Mouse (Mus musculus) thymus, postnatal 4 days (tissue): Measurements from ENCODE around the gene Opn4.
A peak's percentile ranks its signal among the peaks of the same experiment; 100 is the strongest.

Experiments used
- DNase-seq: peaks from one replicate; pipeline ENCODE4 v3.0.0; 2021

Gene Opn4

GRCm38 (mm10) chr14:34590743-34591675, 8.9 kb downstream of the Opn4 start:
- DNase-seq, result no peak

DNA sequence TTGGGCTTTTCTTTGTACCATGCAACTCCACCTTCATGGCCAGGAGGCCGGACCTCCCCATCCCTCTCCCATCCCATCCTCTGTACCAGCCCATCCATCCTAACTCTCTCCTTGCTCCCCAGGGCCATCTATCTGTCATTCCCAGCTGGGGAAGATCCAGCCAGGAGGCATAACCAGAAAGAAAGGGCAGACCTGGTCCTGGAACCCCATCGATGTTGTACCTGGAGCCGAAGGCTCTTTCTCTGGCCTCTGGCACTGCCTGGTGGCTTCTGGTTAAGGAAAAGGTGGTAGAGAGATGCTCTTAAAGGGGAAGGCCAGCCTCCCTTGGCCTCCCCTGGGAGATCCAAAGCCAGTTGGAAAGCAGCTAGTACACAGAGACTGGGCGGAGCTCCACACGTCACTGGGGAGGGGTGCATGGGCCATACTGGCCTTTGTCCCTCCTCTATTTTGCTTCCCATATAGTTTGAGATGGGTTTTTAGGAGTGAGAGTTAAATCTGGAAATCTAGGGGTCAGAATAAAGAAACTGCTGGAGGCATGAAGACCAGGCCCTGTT, 9.8 kb downstream of the Opn4 start:
- no peak for DNase-seq

- DNase-seq, result no peak
These were observed 10.7 kb downstream of the Opn4 start for GRCm38 (mm10) chr14:34589185-34589713.

DNA sequence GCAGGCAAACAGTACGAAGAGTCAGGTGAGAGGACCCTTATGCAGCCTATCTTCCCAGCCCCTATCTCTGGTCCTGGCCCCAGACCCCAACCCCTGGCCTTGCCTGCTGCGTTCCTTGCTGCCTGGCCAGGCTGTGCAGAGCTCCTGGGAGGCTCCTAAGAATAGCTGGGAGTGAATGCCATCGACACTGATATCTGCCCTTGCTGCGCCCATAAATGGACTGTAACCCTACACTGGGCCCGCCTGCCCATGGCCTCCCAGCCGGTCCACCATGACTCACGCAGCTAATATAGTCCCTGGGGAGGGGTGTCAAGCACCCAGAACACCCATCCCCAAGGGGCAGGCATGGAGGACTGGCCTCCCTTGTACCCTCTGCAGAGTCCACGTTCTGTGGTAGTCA, 11.4 kb downstream of the Opn4 start, which contains the start of gene Ldb3:
Ldb3 (minus strand) TSS at position 185 of the 400 bp plus-strand sequence.
- no peak for DNase-seq

GRCm38 (mm10) chr14:34588005-34588404, 11.9 kb downstream of the Opn4 start:
- no peak for DNase-seq

DNA sequence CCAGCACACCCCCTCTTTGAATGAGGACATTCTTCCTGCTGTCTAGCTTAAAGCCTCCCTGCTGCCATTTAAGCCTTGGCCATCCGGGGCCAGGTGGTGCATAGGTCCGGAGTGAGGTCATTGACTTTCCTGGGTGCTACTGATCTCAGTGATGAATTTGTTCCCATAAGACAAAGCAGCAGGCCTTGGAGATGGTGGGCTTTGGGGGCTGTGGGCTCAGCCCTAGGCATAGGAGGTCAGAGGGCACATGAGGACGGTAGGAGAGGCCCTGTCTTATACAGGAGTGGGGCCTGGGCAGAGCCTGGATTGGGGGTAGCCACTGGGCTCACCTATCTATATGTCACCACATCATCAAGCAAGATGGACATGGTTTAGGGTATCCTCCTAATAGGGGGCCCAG, 13.1 kb downstream of the Opn4 start:
- no peak for DNase-seq

DNA sequence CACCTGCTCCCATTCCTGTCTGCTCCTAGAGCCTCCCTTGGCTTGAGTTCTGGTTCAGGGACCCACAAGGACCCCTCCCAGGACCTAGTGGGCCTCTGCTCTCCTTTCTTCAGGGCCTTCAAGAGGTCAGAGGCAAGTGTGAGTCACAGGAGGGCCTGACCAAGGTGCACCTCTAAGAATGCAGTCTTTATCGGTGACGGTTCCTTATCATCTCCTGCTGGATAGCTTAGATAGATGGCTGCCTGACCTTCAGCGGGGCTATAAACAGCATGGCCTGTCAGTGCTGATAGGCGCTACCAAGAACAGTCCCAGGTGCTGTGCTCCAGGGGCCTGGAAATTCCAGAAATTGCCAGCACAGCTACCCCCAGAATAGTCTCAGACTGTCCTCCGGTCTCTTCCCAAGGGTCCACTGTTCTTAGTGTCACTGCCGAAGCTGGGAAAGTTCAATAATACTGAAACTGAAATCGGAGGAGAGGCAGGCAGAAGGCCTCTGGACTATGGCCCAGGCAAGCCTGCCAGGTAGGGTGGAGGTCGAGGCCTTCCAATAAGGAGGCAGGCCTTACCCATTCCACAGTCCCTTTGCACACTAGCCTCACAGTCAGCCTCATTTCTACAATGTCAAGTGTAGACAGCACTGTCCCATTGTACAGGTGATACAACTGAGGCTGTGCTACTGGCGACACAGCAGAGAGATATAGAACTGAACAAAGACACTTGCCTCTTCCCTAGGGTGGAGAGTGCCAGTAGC, 14.4 kb downstream of the Opn4 start:
- DNase-seq, result no peak

DNA sequence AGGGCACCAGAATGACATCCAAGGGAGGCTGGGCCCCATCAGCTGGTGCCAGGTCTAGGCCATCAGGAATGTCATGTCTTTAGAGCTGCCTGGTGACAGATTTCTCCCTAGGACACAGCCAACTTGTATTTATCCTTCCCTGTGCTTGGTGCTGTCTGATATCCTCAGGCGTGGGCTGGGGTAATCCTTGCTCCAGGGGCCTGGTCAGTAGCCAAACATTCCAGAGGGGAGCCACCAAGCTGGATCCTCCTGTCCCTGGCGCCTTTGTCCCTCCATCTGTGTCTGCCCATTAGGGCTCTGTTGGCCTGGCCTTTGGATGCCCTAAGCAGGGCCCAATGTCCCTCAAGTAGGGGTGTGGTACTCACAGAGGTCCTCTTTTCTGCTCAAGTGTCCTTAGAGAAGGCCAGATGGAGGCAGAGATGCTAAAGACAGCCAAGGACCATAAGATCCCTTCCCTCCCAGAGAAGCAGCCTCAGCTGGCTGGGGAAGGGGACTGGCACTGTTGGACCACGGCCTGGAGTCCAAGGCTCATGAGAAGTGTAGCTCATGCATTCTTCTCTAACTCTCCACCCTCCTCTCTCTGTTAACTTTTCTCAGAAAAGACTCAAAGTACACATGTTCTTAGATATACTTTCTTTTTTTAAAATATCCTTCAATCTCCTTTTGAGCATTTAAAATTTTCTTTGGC, 17.1 kb downstream of the Opn4 start:
- DNase-seq, result no peak

GRCm38 (mm10) chr14:34576858-34577257, 23.1 kb downstream of the Opn4 start:
- DNase-seq, result no peak

DNA sequence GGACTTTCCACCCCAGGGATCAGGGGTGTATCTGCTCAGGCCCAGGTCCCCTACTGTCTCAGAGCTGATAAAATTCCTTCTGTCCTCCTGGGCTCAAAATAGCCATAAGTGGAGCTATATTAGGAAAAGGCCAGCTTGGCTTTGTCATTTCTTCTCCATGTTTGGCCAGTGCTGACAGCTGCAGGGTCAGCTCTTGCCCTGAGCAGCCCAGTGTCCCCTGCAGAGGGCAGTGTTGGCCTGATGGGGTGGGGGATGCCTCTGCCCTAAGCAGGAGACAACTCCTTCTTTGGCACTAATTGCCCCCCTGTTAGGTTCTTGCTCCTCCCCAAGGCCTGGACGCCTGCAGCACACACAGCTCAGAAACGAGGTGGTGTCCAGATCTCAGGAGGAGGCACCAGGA, 25.9 kb downstream of the Opn4 start:
- peak; percentile 52 for DNase-seq

DNA sequence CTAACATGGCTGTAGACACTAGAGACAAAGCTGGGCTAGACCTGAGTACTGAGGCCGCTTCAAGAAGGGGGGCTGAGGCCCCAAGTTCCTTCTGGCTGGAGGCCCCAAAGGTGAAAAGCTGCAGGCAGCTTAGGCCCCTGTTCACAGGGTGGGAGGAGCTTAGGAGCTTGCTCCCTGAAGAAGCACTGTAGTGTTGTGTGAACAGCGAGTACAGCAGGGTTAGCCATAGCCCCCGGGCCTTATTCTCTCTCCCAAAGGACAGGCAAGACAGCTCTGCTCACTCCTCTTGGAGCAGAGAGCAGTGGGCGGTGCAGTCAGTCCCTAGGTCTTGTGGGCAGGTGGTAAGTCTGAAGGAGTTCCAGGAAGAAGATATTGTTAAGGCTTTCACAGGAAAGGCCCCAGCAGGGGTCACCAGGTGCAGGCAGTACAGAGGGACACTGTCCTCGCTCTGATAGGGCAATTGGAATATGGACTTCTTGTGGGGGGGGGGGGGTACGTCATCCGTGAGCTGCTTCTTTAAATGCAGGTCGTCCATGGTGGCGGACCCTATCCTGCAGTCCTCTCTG, 26.5 kb downstream of the Opn4 start:
- no peak for DNase-seq

DNA sequence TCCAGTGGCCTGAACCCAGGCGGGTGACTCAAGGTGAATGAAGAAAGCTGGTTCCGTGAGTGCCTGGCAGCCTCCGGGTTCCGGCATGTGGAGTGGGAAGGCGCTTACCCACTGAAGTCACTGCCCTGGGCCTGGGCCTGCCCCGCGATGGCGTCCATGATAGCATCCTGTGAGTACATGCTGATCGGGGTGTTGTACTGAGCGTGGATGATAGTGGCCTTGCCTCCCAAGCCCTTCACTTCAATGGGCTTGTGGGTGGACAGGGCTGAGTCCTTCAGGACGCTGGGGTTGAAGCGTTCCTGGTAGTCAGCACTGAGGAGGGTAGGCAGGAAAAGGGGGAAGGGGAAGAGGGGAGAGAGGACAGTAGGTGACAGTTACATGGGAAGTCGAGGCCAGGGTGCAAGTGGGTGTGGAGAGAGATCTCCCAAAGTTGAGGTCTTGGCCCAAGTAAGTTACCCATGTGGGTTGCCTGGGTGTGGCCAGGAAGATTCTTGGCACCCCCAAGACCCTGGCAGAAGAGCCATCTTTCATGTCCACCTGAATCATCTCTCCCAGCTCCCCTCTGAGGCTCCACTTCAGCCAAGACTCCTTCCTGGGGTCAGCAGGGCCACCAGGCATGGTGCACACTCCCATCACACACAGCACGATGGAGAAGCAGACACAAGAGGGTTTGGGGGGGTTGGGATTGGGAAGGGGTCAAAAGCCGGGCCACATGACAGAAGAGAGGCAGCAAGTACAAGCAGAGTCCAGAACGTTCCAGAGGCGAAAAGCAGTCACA, 28.1 kb downstream of the Opn4 start:
- no peak for DNase-seq

GRCm38 (mm10) chr14:34570903-34571302, 29.0 kb downstream of the Opn4 start:
- DNase-seq, result no peak

DNA sequence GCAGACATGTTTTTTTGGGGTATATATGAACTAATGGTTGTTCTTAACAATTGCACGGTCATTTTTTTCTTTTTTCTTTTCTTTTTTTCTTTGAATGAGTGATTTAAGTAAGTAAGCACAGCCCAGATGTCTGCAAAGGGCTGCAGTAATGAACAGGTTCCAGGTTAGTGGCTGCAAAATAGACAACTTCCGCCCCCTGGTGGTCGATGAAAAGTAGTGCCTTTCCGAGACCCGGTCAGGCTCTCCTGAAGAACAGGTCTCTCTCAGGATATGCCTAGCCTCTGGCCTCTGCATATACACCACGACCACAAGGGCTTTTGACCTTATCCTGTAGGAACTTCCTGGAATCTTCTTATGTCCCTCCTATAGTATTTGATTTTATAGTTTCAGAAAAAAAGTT, 29.6 kb downstream of the Opn4 start:
- peak; percentile 86 for DNase-seq

GRCm38 (mm10) chr14:34569534-34570194, 30.3 kb downstream of the Opn4 start:
- DNase-seq, result no peak

DNA sequence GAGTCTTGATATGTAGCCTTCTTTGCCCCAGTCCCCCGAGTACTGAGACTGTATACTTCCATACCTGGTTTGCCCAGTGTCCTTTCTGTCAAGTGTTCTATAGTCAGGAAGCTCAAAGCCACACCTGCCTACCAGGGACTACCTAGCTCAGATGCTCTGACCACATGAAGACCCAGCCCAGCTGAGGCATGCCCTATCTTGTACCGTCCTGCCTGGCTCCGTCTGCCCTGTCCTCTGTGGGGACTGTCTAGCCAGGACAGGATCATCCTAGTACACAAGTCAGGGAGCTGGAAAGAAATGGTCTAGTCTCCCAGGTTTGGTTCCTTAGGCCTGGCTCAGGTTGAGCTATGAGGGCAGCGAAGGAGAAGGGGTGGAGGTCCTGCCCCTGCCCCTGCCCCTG, 31.3 kb downstream of the Opn4 start:
- DNase-seq, result no peak

- no peak for DNase-seq
These were observed 32.2 kb downstream of the Opn4 start for GRCm38 (mm10) chr14:34567697-34568096.

- DNase-seq, result no peak
These were observed 33.4 kb downstream of the Opn4 start for GRCm38 (mm10) chr14:34566530-34566929.

DNA sequence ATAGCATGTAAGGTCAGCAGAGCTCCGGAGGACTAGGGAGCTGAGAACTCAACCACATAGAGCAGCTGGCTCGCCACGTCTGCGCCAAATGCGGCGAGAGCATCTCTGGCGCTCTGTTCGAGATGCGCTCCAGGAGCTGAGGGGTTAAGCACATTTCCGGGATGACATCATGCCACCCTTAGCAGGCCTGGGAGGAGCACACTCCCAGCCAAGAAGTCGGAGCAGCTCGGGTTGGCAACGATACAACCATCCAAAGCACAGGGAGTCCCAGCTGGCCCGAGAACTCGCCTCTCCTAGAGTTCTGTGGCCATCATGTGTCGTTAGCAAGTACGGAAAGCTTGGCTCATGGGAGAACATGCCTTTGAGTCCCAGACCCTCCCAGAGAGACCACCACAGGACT, 34.2 kb downstream of the Opn4 start:
- no peak for DNase-seq

DNA sequence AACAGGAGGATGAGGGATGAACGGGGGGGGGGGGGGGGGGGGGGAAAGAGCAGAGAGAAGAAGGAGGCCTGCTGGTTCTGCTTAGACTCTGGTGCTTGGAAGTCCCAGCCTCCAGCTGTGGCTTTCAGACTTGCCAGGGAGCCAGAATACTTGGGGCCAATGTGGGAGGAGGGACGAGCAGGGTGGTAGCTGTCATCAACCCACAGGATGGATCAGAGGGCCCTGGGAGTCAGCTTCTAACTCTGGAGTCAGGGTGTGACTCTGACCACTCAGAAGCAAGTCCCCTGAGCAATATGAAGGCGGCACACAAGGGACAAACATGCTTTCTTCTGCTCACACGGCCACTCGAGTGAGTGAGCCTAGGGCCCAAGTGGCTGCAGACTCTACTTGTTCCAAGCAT, 35.3 kb downstream of the Opn4 start:
- no peak for DNase-seq

- peak; percentile 36 for DNase-seq
These were observed 37.5 kb downstream of the Opn4 start for GRCm38 (mm10) chr14:34562393-34562792.
